In the genomic region with DNA sequence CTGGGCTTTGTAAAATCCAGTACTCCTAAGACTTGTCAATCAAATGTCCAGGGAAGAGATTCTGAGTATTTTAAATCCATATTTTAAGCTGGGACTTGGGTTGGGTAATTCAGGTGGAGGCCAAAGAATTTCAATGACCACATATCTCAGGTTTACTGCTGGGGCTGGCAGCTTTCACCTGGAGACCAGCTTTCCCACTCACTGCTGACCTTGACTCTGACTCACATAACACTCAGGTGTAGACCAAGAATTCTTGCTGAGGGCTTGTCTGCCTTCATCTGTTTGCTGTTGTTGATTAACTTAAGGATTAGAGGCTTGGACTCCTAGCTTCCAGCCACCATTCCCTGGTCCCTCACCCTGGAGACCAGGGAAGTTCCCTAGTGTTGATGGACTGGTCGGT, we compare ENCODE assay signal across 23 mouse cellular contexts.
"Had no signal": no experiment of that assay in that cellular context is flagged by ENCODE, and none has a peak within 500 bp of the region (broad histone marks: within the 10 kb centered on the region; RNA-seq: fewer than 3 reads in every experiment).

No protein-coding gene starts in this region.

- H3K36me3 ChIP-seq: hindbrain, embryonic 15.5 days; intestine, embryonic 15.5 days; limb, embryonic 12.5 days; limb, embryonic 15.5 days; lung, embryonic 15.5 days; midbrain, embryonic 10.5 days; midbrain, embryonic 13.5 days; neural tube, embryonic 13.5 days; stomach, embryonic 15.5 days had no signal

- H3K27me3 ChIP-seq: hindbrain, embryonic 15.5 days; intestine, embryonic 15.5 days; limb, embryonic 12.5 days; limb, embryonic 15.5 days; lung, embryonic 15.5 days; megakaryocyte, embryonic 14.5 days; midbrain, embryonic 13.5 days; neural tube, embryonic 13.5 days; stomach, embryonic 15.5 days had no signal

- H3K9ac ChIP-seq: hindbrain, embryonic 15.5 days; intestine, embryonic 15.5 days; limb, embryonic 12.5 days; limb, embryonic 15.5 days; liver, embryonic 14.5 days; liver, postnatal 0 days; lung, embryonic 15.5 days; midbrain, embryonic 13.5 days; neural tube, embryonic 13.5 days; stomach, embryonic 15.5 days had no signal

- DNase-seq: layer of hippocampus, adult 9-11 months; layer of hippocampus, postnatal 36 days; liver, postnatal 0 days; retina, postnatal 1 day; right cerebral cortex, postnatal 25 days; spleen, adult 18-20 months; thymus, postnatal 25 days had no signal

- ATAC-seq: intestine, embryonic 15.5 days; liver, postnatal 0 days; midbrain, embryonic 13.5 days; midbrain, embryonic 16.5 days had no signal

- H3K4me2 ChIP-seq: hindbrain, embryonic 15.5 days; intestine, embryonic 15.5 days; limb, embryonic 12.5 days; limb, embryonic 15.5 days; liver, embryonic 11.5 days; lung, embryonic 15.5 days; midbrain, embryonic 13.5 days; neural tube, embryonic 13.5 days; stomach, embryonic 15.5 days had no signal

- H3K27ac ChIP-seq: hindbrain, embryonic 15.5 days; intestine, embryonic 15.5 days; layer of hippocampus, adult 2 months; left cerebral cortex, adult 2 months; liver, embryonic 14.5 days; midbrain, embryonic 10.5 days; midbrain, embryonic 13.5 days; neural tube, embryonic 13.5 days; stomach, embryonic 15.5 days had no signal

- H3K4me3 ChIP-seq: hindbrain, embryonic 15.5 days; intestine, embryonic 15.5 days; layer of hippocampus, adult 2 months; left cerebral cortex, adult 2 months; limb, embryonic 12.5 days; limb, embryonic 15.5 days; lung, embryonic 15.5 days; megakaryocyte, embryonic 14.5 days; midbrain, embryonic 10.5 days; midbrain, embryonic 13.5 days; myocyte; neural tube, embryonic 13.5 days; stomach, embryonic 15.5 days had no signal

- H3K4me1 ChIP-seq: hindbrain, embryonic 15.5 days; intestine, embryonic 15.5 days; lung, embryonic 15.5 days; megakaryocyte, embryonic 14.5 days; midbrain, embryonic 10.5 days; midbrain, embryonic 13.5 days; neural tube, embryonic 13.5 days; stomach, embryonic 15.5 days had no signal

- H3K9me3 ChIP-seq: hindbrain, embryonic 15.5 days; intestine, embryonic 15.5 days; limb, embryonic 15.5 days; lung, embryonic 15.5 days; midbrain, embryonic 10.5 days; midbrain, embryonic 13.5 days; neural tube, embryonic 13.5 days; stomach, embryonic 15.5 days had no signal
